Mouse (Mus musculus): ENCODE data around the gene Myl6. TPM values are rescaled to one million over a fixed set of nuclear protein-coding genes. Genes with fewer than 3 reads are reported as not detected.
"Not testable (repeated sequence)": the region's sequence is repeated elsewhere in the genome, so short reads cannot be mapped to it uniquely, and the experiment has no call there.

Myl6 gene
- polyA plus RNA-seq, 1 experiment: 2,234 TPM

GRCm38 (mm10) chr10:128494667-128495245 lies 811 bp upstream of the Myl6 start:
- Histone ChIP-seq H3K36me3 (ENCODE audit: control insufficient read depth, insufficient read depth) (peaks cover 13% of the 10 kb centered on the region), H3K27me3 (ENCODE audit: control insufficient read depth, insufficient read depth, insufficient read length) (no peaks in the 10 kb centered on the region), H3K4me2 (ENCODE audit: low read depth) (peak overlapping the region; percentile 96), H3ac (ENCODE audit: control insufficient read depth, insufficient read length) (peak overlapping the region; percentile 12), H3K79me2 (ENCODE audit: control insufficient read depth, insufficient read depth) (peaks cover 47% of the 10 kb centered on the region), H3K4me3 (peak overlapping the region; percentile 98)
- no peak for TF ChIP-seq REST (IDR thresholded peaks at IDR 0.05; ENCODE audit: insufficient read depth, insufficient read length)
- no peak for TF ChIP-seq E2F4 (IDR thresholded peaks at IDR 0.05; ENCODE audit: insufficient read depth)
- TF ChIP-seq POLR2AphosphoS2 (IDR thresholded peaks at IDR 0.05; ENCODE audit: insufficient read length, low read depth): peak; percentile 22
- TF ChIP-seq POLR2A (IDR thresholded peaks at IDR 0.05; ENCODE audit: insufficient read length, low read depth): no peak
- TF ChIP-seq USF1 (IDR thresholded peaks at IDR 0.05; ENCODE audit: low read depth): no peak
- no peak for TF ChIP-seq CEBPB (IDR thresholded peaks at IDR 0.05; ENCODE audit: insufficient read depth, poor library complexity, severe bottlenecking)
- TF ChIP-seq MYOD1 (IDR thresholded peaks at IDR 0.05; ENCODE audit: control insufficient read depth in 1 of 3, insufficient read length in 2 of 3, low read depth in 2 of 3): no peak

GRCm38 (mm10) chr10:128493319-128493694 lies 638 bp downstream of the Myl6 start:
- H3K36me3 ChIP-seq (ENCODE audit: control insufficient read depth, insufficient read depth): peaks cover 16% of the 10 kb centered on the region
- peak overlapping the region; percentile 98 for H3K4me3 ChIP-seq
- H3K27me3 ChIP-seq (ENCODE audit: control insufficient read depth, insufficient read depth, insufficient read length): no peaks in the 10 kb centered on the region
- H3K79me2 ChIP-seq (ENCODE audit: control insufficient read depth, insufficient read depth): peaks cover 47% of the 10 kb centered on the region
- H3K4me2 ChIP-seq (ENCODE audit: low read depth): peak overlapping the region; percentile 97
- no peak for TF ChIP-seq TCF12 (IDR thresholded peaks at IDR 0.05; ENCODE audit: insufficient read depth, poor library complexity, severe bottlenecking)
- TF ChIP-seq MYOG (IDR thresholded peaks at IDR 0.05; ENCODE audit: control insufficient read depth in 1 of 3, insufficient read depth in 1 of 3, insufficient read length in 2 of 3, low read depth in 2 of 3): no peak
- TF ChIP-seq USF1 (IDR thresholded peaks at IDR 0.05; ENCODE audit: low read depth): no peak
- no peak for TF ChIP-seq REST (IDR thresholded peaks at IDR 0.05; ENCODE audit: insufficient read depth, insufficient read length)
- TF ChIP-seq E2F4 (IDR thresholded peaks at IDR 0.05; ENCODE audit: insufficient read depth): no peak
- TF ChIP-seq MAX (IDR thresholded peaks at IDR 0.05; ENCODE audit: low read depth): no peak
- TF ChIP-seq POLR2A (IDR thresholded peaks at IDR 0.05; ENCODE audit: insufficient read length, low read depth): no peak
- TF ChIP-seq SRF (IDR thresholded peaks at IDR 0.05; ENCODE audit: control insufficient read depth, insufficient read length, low read depth): no peak
- TF ChIP-seq POLR2AphosphoS2 (IDR thresholded peaks at IDR 0.05; ENCODE audit: insufficient read length, low read depth): no peak
- TF ChIP-seq TCF3 (IDR thresholded peaks at IDR 0.05; ENCODE audit: insufficient read length, low read depth): no peak
- TF ChIP-seq CEBPB (IDR thresholded peaks at IDR 0.05; ENCODE audit: insufficient read depth, poor library complexity, severe bottlenecking): no peak
- TF ChIP-seq MYOD1 (IDR thresholded peaks at IDR 0.05; ENCODE audit: control insufficient read depth in 1 of 3, insufficient read length in 2 of 3, low read depth in 2 of 3): no peak
- H3ac ChIP-seq (ENCODE audit: control insufficient read depth, insufficient read length): peak overlapping the region; percentile 12

DNA sequence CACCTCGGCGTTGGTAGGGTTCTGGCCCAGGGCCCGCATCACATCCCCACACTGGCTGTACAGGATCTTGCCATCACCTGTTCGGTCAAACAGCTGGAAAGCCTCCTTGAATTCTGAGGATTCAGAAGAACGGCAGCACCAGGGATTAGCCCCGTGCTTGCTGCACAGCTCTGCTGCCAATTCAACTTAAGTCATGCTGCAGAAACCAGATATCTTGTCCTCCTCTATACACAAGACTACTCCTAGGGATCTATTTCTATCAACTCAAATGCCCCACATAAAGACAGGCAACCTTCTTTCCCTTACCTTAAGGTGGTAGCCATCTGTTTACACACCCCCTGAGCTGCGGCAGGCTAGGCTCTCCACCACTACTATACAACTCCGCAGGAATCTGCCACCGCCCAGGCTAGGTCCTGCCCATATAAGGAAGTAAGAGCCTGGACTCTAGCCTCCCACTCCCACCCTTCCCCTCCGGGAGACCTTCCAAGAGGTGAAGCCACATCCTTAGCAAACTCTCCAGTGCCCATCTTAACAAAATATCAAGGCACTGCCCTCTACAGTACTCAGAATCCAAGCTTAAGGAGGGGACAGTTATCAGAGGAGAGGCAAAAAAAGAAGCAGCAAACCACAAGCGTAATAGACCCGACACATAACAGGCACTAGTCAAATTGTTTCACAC lies 1.2 kb downstream of the Myl6 start:
- peak overlapping the region; percentile 98 for H3K4me3 ChIP-seq
- peak overlapping the region; percentile 12 for H3ac ChIP-seq (ENCODE audit: control insufficient read depth, insufficient read length)
- TF ChIP-seq SRF (IDR thresholded peaks at IDR 0.05; ENCODE audit: control insufficient read depth, insufficient read length, low read depth): peak; percentile 97
- TF ChIP-seq POLR2AphosphoS2 (IDR thresholded peaks at IDR 0.05; ENCODE audit: insufficient read length, low read depth): peak; percentile 64
- no peak for TF ChIP-seq USF1 (IDR thresholded peaks at IDR 0.05; ENCODE audit: low read depth)
- TF ChIP-seq CEBPB (IDR thresholded peaks at IDR 0.05; ENCODE audit: insufficient read depth, poor library complexity, severe bottlenecking): no peak
- no peak for TF ChIP-seq MYOD1 (IDR thresholded peaks at IDR 0.05; ENCODE audit: control insufficient read depth in 1 of 3, insufficient read length in 2 of 3, low read depth in 2 of 3)
- H3K4me2 ChIP-seq (ENCODE audit: low read depth): peak overlapping the region; percentile 97
- peaks cover 16% of the 10 kb centered on the region for H3K36me3 ChIP-seq (ENCODE audit: control insufficient read depth, insufficient read depth)
- peaks cover 47% of the 10 kb centered on the region for H3K79me2 ChIP-seq (ENCODE audit: control insufficient read depth, insufficient read depth)
- no peaks in the 10 kb centered on the region for H3K27me3 ChIP-seq (ENCODE audit: control insufficient read depth, insufficient read depth, insufficient read length)

GRCm38 (mm10) chr10:128492051-128492450 lies 1.9 kb downstream of the Myl6 start:
- Histone ChIP-seq H3K36me3 (ENCODE audit: control insufficient read depth, insufficient read depth) (peaks cover 20% of the 10 kb centered on the region), H3ac (ENCODE audit: control insufficient read depth, insufficient read length) (peak overlapping the region; percentile 12)
- not testable (repeated sequence) for H3K27me3 ChIP-seq (ENCODE audit: control insufficient read depth, insufficient read depth, insufficient read length)

GRCm38 (mm10) chr10:128491495-128491894 lies 2.5 kb downstream of the Myl6 start:
- Histone ChIP-seq H3K79me2 (ENCODE audit: control insufficient read depth, insufficient read depth) (peaks cover 47% of the 10 kb centered on the region), H3ac (ENCODE audit: control insufficient read depth, insufficient read length) (no peak overlapping the region), H3K27me3 (ENCODE audit: control insufficient read depth, insufficient read depth, insufficient read length) (no peaks in the 10 kb centered on the region), H3K4me2 (ENCODE audit: low read depth) (peak overlapping the region; percentile 97), H3K36me3 (ENCODE audit: control insufficient read depth, insufficient read depth) (peaks cover 20% of the 10 kb centered on the region), H3K4me3 (peak overlapping the region; percentile 98)
- TF ChIP-seq REST (IDR thresholded peaks at IDR 0.05; ENCODE audit: insufficient read depth, insufficient read length) (no peak), MAX (IDR thresholded peaks at IDR 0.05; ENCODE audit: low read depth) (no peak), E2F4 (IDR thresholded peaks at IDR 0.05; ENCODE audit: insufficient read depth) (no peak), MYOG (IDR thresholded peaks at IDR 0.05; ENCODE audit: control insufficient read depth in 1 of 3, insufficient read depth in 1 of 3, insufficient read length in 2 of 3, low read depth in 2 of 3) (no peak), CEBPB (IDR thresholded peaks at IDR 0.05; ENCODE audit: insufficient read depth, poor library complexity, severe bottlenecking) (no peak), POLR2A (IDR thresholded peaks at IDR 0.05; ENCODE audit: insufficient read length, low read depth) (peak; percentile 41), TCF3 (IDR thresholded peaks at IDR 0.05; ENCODE audit: insufficient read length, low read depth) (no peak), USF1 (IDR thresholded peaks at IDR 0.05; ENCODE audit: low read depth) (no peak), MYOD1 (IDR thresholded peaks at IDR 0.05; ENCODE audit: control insufficient read depth in 1 of 3, insufficient read length in 2 of 3, low read depth in 2 of 3) (no peak), TCF12 (IDR thresholded peaks at IDR 0.05; ENCODE audit: insufficient read depth, poor library complexity, severe bottlenecking) (no peak), SRF (IDR thresholded peaks at IDR 0.05; ENCODE audit: control insufficient read depth, insufficient read length, low read depth) (no peak), POLR2AphosphoS2 (IDR thresholded peaks at IDR 0.05; ENCODE audit: insufficient read length, low read depth) (peak; percentile 91)

More at GRCm38 (mm10) chr10:128492051-128492450, 1.9 kb downstream of the Myl6 start:
- peak overlapping the region; percentile 98 for H3K4me3 ChIP-seq
- peak overlapping the region; percentile 97 for H3K4me2 ChIP-seq (ENCODE audit: low read depth)
- peaks cover 47% of the 10 kb centered on the region for H3K79me2 ChIP-seq (ENCODE audit: control insufficient read depth, insufficient read depth)
